Mouse (Mus musculus): ENCODE data around the gene Sphk2. TPM values are rescaled to one million over a fixed set of nuclear protein-coding genes. Genes with fewer than 3 reads are reported as not detected.
A peak's percentile ranks its signal among the peaks of the same experiment; 100 is the strongest.

Sphk2 gene
- 24.5 and 26.4 TPM in 2 replicates for polyA plus RNA-seq (2015; fragmentation: Nextera tagmentation; extraction: Ambion mirVana)

DNA sequence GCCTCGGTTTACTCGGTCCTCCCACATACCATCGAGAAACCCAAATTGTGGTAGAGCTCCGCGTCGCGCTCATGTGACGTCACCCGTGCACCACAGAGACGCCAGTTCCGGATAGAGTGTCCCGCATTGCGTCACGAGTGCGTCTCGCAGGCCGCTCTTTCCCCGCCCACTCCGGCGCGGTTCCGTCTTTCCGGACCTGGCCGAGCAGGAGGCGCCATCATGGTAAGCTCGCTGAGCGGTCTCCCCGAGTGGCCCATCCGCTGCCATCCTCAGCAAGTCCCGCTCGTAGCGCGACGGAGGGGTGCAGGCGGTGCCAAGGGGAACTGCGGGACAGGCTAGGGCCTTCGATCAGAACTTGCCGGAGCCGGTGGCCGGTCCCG is at the start of gene Sphk2:
Sphk2 (minus strand) TSS at position 85 of the 380 bp plus-strand sequence.
- no peaks in the 10 kb centered on the region for H3K27me3 ChIP-seq (replicated peaks)
- H3K36me3 ChIP-seq (replicated peaks): peaks cover 21% of the 10 kb centered on the region
- H3K9me3 ChIP-seq: no peaks in the 10 kb centered on the region
- peak; percentile 77 for ATAC-seq (replicated peaks)
- WGBS: under 1% methylated on average over 41 of the region's 41 CpGs
- peak within 1 kb of the TSS; percentile 83 for H3K4me2 ChIP-seq
- H3K4me3 ChIP-seq: peak within 1 kb of the TSS; percentile 65
- H3K4me1 ChIP-seq: peaks cover 47% of the 10 kb centered on the region
- peak within 1 kb of the TSS; percentile 77 for H3K9ac ChIP-seq
- H3K27ac ChIP-seq: peak within 1 kb of the TSS; percentile 88

DNA sequence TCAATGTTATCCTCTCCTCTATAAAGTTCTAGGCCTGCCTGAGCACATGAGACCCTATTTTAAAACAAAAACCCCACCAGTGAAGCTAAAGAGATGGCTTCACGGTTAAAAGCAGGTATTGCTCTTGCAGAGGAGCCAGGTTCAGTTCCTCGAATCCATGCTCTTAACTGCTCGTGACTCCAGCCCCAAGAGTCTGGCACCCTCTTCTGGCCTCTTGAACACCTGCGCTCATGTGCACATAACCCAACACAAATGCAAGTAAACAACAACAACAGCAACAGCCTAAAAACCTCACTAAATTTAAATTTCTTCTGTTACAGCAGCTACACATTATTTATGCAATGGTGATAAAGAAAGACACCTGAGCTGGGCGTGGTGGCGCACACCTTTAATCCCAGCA is 49.7 kb upstream of the Sphk2 start:
- Histone ChIP-seq H3K9me3 (no peaks in the 10 kb centered on the region), H3K4me1 (no peaks in the 10 kb centered on the region), H3K27me3 (replicated peaks) (no peaks in the 10 kb centered on the region), H3K4me2 (no peak overlapping the region), H3K9ac (no peak overlapping the region), H3K36me3 (replicated peaks) (no peaks in the 10 kb centered on the region), H3K27ac (no peak overlapping the region), H3K4me3 (no peak overlapping the region)
- no peak for ATAC-seq (replicated peaks)
- 94% methylated on average over 6 of the region's 6 CpGs for WGBS

DNA sequence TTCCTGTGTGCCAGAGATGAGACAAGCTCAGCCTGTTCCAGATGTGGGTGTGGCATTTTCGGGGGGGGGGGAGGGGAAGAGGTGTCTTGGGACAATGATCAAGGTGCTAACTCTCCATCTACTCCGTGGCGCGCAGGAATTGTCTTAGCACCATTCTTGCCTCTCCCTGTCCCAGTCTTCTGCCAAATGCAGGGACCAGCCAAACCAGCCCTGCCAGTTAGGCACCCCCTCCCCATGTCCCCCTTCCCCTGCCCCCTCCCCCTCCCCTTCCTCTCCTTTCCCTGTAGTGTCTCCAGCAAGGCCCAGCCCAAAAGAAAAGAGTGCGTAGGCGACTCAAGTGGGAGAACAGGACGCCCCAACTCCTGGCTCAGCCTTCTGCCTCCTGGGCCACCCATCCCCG is 49.0 kb upstream of the Sphk2 start:
- H3K4me1 ChIP-seq: no peaks in the 10 kb centered on the region
- no peaks in the 10 kb centered on the region for H3K36me3 ChIP-seq (replicated peaks)
- WGBS: 59% methylated on average over 8 of the region's 8 CpGs
- H3K4me3 ChIP-seq: no peak overlapping the region
- H3K9me3 ChIP-seq: no peaks in the 10 kb centered on the region
- H3K27me3 ChIP-seq (replicated peaks): no peaks in the 10 kb centered on the region
- H3K4me2 ChIP-seq: no peak overlapping the region
- no peak overlapping the region for H3K9ac ChIP-seq
- ATAC-seq (replicated peaks): no peak
- H3K27ac ChIP-seq: no peak overlapping the region

DNA sequence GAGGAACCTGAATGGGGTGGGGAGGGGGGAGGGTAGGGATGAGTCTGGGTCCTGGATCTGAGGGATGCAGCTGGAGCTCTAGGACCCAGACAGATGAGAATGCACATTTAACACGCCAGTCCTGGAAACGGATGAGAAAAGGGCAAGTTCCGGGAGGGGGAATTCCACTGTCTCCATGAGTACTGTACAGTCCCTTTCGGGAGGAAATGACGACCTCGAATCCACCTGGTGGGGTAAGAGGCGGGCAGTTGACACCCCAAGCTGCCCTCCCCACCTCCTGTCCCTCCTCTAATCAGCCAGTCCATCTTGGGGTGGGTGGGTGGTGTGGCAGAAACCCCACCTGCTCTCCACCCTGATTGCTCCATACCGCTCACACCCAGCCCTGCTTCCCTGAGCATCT is 48.2 kb upstream of the Sphk2 start:
- Histone ChIP-seq H3K4me2 (no peak overlapping the region), H3K27me3 (replicated peaks) (no peaks in the 10 kb centered on the region), H3K4me1 (no peaks in the 10 kb centered on the region), H3K9ac (no peak overlapping the region), H3K36me3 (replicated peaks) (no peaks in the 10 kb centered on the region), H3K9me3 (no peaks in the 10 kb centered on the region), H3K27ac (no peak overlapping the region), H3K4me3 (no peak overlapping the region)
- ATAC-seq (replicated peaks): no peak
- WGBS: 66% methylated on average over 8 of the region's 8 CpGs

DNA sequence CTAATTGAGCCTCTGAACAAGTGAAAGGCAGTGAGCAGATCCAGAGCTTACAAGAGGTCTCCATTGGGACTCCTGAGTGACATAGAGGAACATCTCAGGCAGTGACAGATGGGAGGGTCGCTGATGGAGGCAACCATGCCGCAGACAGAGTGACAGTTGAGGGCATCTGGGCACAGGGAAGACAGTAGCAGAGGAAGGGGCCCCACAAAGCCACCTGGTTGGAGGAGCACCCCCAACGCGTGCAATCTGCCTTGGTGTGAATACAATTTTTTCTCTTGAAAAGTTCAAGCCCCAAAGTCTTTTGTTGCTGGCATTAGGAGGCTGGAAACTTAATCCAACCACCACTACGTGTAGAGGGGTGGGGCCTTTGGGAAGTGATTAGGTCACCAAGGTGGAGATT is 42.3 kb upstream of the Sphk2 start:
- H3K27ac ChIP-seq: no peak overlapping the region
- H3K4me2 ChIP-seq: no peak overlapping the region
- WGBS: 51% methylated on average over 5 of the region's 5 CpGs
- no peaks in the 10 kb centered on the region for H3K9me3 ChIP-seq
- ATAC-seq (replicated peaks): no peak
- no peaks in the 10 kb centered on the region for H3K36me3 ChIP-seq (replicated peaks)
- H3K27me3 ChIP-seq (replicated peaks): peaks cover 23% of the 10 kb centered on the region
- no peak overlapping the region for H3K9ac ChIP-seq
- H3K4me3 ChIP-seq: no peak overlapping the region
- no peaks in the 10 kb centered on the region for H3K4me1 ChIP-seq

DNA sequence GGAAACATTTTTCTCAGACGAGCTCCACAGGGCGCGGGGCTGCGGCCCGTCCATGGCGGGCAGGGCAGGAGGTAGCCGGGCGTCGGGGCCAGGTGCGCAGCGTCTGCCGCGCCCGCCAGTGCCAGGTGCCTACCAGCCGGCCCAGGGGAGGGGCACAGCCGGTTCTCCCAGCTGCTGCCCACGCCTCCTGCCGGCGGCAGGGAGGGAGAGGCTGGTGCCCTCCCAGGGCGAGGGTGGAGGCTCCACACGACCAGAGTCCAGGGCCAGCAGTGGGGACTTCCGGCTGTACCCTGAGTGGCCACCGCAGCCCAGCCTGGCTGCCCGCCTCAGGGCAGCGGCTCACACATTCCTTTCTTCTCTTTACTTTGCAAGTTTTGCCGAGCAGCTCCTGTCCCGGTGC is 41.6 kb upstream of the Sphk2 start:
- ATAC-seq (replicated peaks): no peak
- no peaks in the 10 kb centered on the region for H3K4me1 ChIP-seq
- H3K4me3 ChIP-seq: no peak overlapping the region
- H3K9me3 ChIP-seq: no peaks in the 10 kb centered on the region
- H3K27ac ChIP-seq: no peak overlapping the region
- peaks cover 23% of the 10 kb centered on the region for H3K27me3 ChIP-seq (replicated peaks)
- H3K4me2 ChIP-seq: peak overlapping the region; percentile 18
- no peaks in the 10 kb centered on the region for H3K36me3 ChIP-seq (replicated peaks)
- no peak overlapping the region for H3K9ac ChIP-seq
- WGBS: 11% methylated on average over 24 of the region's 27 CpGs

DNA sequence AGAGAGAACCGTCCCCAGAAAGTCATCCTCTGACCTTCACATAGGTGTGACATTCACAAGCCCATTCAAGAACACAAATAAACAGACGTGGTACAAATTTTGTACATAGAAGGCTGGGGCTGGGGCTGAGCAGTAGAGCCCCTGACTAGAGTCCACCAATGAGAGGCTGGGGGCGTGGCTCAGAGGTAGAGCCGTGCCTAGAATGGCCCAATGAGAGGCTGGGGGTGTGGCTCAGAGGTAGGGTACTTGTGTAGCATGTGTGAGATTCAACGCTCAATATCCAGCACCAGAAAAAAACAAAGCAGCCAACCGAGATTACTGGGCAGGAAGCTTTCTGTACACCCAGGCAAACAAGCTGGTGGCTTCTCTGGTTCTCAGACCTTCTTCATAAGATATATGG is 37.9 kb upstream of the Sphk2 start:
- Histone ChIP-seq H3K27me3 (replicated peaks) (peaks cover 23% of the 10 kb centered on the region), H3K9ac (no peak overlapping the region), H3K9me3 (no peaks in the 10 kb centered on the region), H3K27ac (no peak overlapping the region), H3K4me3 (no peak overlapping the region), H3K4me2 (no peak overlapping the region), H3K36me3 (replicated peaks) (no peaks in the 10 kb centered on the region), H3K4me1 (no peaks in the 10 kb centered on the region)
- ATAC-seq (replicated peaks): no peak
- WGBS: 63% methylated on average over 6 of the region's 6 CpGs

DNA sequence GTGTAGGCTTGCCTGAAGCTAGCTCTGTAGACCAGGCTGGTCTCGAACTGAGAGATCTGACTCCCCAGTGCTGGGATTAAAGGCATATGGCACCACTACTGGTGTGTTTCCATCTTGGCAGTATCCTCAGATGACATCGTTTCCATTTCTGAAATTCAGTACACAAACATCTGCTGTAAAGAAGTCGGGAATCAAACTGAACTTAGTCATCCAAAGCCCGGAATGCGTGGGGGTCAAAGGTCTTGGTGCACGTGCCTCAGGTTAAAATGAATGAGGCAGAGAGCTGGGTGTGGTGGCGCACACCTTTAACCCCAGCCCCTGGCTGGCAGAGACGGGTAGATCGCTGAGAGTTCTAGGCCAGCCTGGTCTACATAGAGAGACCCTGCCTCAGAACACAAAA is 32.4 kb upstream of the Sphk2 start:
- no peak overlapping the region for H3K4me2 ChIP-seq
- WGBS: 87% methylated on average over 9 of the region's 9 CpGs
- no peaks in the 10 kb centered on the region for H3K36me3 ChIP-seq (replicated peaks)
- no peak overlapping the region for H3K9ac ChIP-seq
- no peak overlapping the region for H3K4me3 ChIP-seq
- no peak overlapping the region for H3K27ac ChIP-seq
- no peaks in the 10 kb centered on the region for H3K4me1 ChIP-seq
- ATAC-seq (replicated peaks): no peak
- H3K27me3 ChIP-seq (replicated peaks): no peaks in the 10 kb centered on the region
- H3K9me3 ChIP-seq: no peaks in the 10 kb centered on the region

DNA sequence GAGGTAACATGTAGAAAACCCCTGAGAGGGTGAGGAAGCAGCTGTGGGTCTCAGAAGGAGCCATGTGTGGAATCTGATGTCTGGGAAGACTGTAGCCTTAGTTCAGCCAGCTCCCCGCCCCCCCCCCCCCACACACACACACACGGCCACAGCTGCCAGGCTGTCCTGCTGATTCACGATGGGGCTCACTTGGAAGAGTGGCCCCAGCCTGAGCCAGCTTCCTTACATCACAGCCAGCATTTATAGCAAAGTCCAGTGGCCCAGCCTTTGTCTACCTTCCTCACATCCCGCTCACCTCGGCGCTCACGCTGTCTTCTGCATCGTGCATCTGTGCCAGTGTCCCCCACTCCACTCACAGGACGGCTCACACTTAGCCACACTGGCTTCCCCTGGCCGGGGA is 31.6 kb upstream of the Sphk2 start:
- H3K4me3 ChIP-seq: no peak overlapping the region
- no peak for ATAC-seq (replicated peaks)
- no peak overlapping the region for H3K4me2 ChIP-seq
- H3K9ac ChIP-seq: no peak overlapping the region
- no peaks in the 10 kb centered on the region for H3K4me1 ChIP-seq
- 50% methylated on average over 10 of the region's 10 CpGs for WGBS
- H3K27me3 ChIP-seq (replicated peaks): no peaks in the 10 kb centered on the region
- H3K36me3 ChIP-seq (replicated peaks): no peaks in the 10 kb centered on the region
- no peak overlapping the region for H3K27ac ChIP-seq
- no peaks in the 10 kb centered on the region for H3K9me3 ChIP-seq

DNA sequence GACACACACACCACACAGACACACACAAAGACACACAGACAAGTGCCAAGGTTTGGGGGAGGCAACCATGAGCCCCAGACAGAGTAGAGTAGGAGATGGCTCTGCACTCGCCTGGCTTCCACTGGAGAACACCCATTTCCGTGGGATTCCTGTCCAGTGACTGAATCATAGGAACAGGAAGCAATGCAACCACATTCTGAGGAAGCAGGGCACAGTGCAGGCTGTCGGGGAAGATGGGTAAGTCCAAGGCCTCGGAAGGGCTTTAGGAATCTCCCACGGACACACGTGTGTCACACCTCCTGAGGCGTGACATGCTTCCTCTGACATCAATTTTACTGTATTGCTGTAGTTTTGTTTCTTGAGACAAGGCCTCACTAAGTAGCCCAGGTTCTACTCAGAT is 30.3 kb upstream of the Sphk2 start:
- no peaks in the 10 kb centered on the region for H3K9me3 ChIP-seq
- no peak overlapping the region for H3K9ac ChIP-seq
- ATAC-seq (replicated peaks): no peak
- H3K27me3 ChIP-seq (replicated peaks): no peaks in the 10 kb centered on the region
- H3K36me3 ChIP-seq (replicated peaks): no peaks in the 10 kb centered on the region
- no peak overlapping the region for H3K4me3 ChIP-seq
- no peaks in the 10 kb centered on the region for H3K4me1 ChIP-seq
- H3K4me2 ChIP-seq: no peak overlapping the region
- H3K27ac ChIP-seq: no peak overlapping the region
- WGBS: 81% methylated on average over 7 of the region's 7 CpGs

DNA sequence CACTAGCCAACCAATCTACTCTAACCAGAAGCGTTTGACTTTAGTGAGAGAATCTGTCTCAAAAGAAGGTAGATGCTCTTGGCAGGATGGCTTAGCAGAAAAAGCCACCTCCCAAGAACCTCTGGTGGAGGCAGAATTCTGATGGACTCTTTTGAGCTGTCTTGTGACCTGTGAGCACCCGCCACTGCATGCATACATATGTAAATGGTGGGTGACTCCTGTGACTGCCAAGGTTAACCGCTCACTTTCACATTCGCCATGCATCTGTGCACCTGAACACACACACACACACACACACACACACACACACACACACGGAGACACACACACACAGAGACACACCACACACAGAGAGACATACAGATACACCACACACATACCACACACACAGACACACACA is 29.6 kb upstream of the Sphk2 start:
- H3K27me3 ChIP-seq (replicated peaks): no peaks in the 10 kb centered on the region
- H3K9me3 ChIP-seq: no peaks in the 10 kb centered on the region
- no peak overlapping the region for H3K27ac ChIP-seq
- H3K4me3 ChIP-seq: no peak overlapping the region
- no peaks in the 10 kb centered on the region for H3K36me3 ChIP-seq (replicated peaks)
- WGBS: 88% methylated on average over 5 of the region's 5 CpGs
- H3K4me1 ChIP-seq: no peaks in the 10 kb centered on the region
- ATAC-seq (replicated peaks): no peak
- H3K4me2 ChIP-seq: no peak overlapping the region
- no peak overlapping the region for H3K9ac ChIP-seq

DNA sequence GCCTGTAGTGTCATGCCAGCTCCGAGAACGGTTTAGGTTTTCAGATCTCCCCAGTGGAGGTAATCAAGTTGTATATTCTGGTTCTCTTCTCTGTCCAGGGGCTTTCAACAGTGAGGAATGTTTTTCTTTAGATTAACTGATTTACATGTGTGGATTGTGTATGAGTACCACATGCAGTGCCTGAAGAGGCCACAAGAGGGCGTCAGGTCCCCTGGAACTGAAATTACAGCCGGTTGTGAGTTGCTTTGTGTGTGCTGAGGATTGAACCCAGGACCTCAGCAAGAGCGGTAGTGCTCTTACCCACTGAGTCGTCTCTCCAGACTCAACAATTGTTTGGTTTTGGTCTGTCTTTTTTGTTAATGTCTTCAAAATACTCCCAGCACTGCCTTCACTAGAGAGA is 28.7 kb upstream of the Sphk2 start:
- Histone ChIP-seq H3K4me3 (no peak overlapping the region), H3K9ac (no peak overlapping the region), H3K4me1 (no peaks in the 10 kb centered on the region), H3K9me3 (no peaks in the 10 kb centered on the region), H3K27ac (no peak overlapping the region), H3K36me3 (replicated peaks) (no peaks in the 10 kb centered on the region), H3K27me3 (replicated peaks) (no peaks in the 10 kb centered on the region), H3K4me2 (no peak overlapping the region)
- no peak for ATAC-seq (replicated peaks)
- WGBS: 70% methylated on average over 6 of the region's 6 CpGs

DNA sequence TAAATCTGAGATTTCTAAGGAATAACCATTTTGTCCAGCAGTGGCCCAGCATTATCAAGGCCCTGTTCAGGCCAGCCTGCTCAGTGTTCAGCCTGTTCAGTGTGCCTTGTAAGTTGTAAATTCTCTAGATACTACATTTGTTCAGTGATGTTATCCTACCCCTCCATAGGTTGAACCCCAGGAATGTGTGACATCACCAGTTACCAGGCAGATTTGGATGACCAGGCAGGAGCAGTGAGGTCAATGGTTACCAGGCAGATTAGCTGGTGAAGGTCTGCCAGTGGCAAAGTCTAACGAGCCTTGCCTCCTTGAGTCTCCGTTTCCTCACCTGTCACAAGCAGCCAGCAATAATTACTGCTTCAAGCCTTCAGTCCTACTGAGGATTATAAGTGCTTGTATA is 26.6 kb upstream of the Sphk2 start:
- no peak for ATAC-seq (replicated peaks)
- no peak overlapping the region for H3K27ac ChIP-seq
- WGBS: 41% methylated on average over 2 of the region's 2 CpGs

DNA sequence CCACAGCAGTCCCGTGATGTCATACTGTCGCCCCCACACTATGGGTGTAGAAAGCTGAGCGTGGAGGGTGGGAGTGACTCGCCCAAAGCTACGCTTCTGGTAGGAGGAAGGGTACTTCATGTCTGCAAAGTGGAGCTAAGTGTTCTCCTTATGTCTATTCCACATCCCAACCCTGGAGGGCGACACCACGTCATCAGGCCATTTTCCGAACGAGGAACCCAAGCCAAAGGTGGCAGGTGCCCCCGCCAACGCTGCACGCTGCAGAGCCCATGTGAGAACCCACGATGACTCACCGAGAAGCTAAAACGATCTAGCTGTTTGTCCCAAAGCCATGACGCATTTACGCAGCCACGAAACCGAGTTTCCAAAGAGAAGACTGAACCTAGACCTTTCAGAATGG is 24.5 kb upstream of the Sphk2 start:
- no peak overlapping the region for H3K9ac ChIP-seq
- no peak for ATAC-seq (replicated peaks)
- H3K4me2 ChIP-seq: peak overlapping the region; percentile 12; the same call in 1 of the 2 replicates
- H3K9me3 ChIP-seq: no peaks in the 10 kb centered on the region
- H3K36me3 ChIP-seq (replicated peaks): no peaks in the 10 kb centered on the region
- H3K27me3 ChIP-seq (replicated peaks): no peaks in the 10 kb centered on the region
- no peaks in the 10 kb centered on the region for H3K4me1 ChIP-seq
- no peak overlapping the region for H3K27ac ChIP-seq
- WGBS: 34% methylated on average over 19 of the region's 19 CpGs
- H3K4me3 ChIP-seq: 0 out of 2 replicates have a peak overlapping the region, but pooled peaks have one; percentile 9

More for the DNA sequence above, 26.6 kb upstream of the Sphk2 start:
- no peak overlapping the region for H3K4me3 ChIP-seq
- no peaks in the 10 kb centered on the region for H3K9me3 ChIP-seq
- H3K36me3 ChIP-seq (replicated peaks): no peaks in the 10 kb centered on the region
- H3K4me1 ChIP-seq: no peaks in the 10 kb centered on the region
- no peak overlapping the region for H3K4me2 ChIP-seq
- no peak overlapping the region for H3K9ac ChIP-seq
- H3K27me3 ChIP-seq (replicated peaks): no peaks in the 10 kb centered on the region
